Mouse (Mus musculus) lung, embryonic 16.5 days (tissue): ENCODE data around the gene Zfp850. TPM values are rescaled to one million over a fixed set of nuclear protein-coding genes. Genes with fewer than 3 reads are reported as not detected.
A peak's percentile ranks its signal among the peaks of the same experiment; 100 is the strongest.

ENCODE experiments used
- ATAC-seq: fragments of 200-750 bp; cut with Nextera tagmentation; 2 replicates; pipeline ENCODE4 v1.8.0; 2017; ENCODE audit warnings: low read depth, mild to moderate bottlenecking, moderate library complexity
- H3K27ac ChIP-seq: fragments of 300-500 bp; sonication (generic); 2 replicates; pipeline ENCODE4 v1.5.1; 2014; ENCODE audit warnings: mild to moderate bottlenecking, control low read depth, low read length
- H3K27me3 ChIP-seq: fragments of 300-500 bp; sonication (generic); 2 replicates; pipeline ENCODE4 v1.6.1; 2014; ENCODE audit warnings: low read depth, low read length, mixed read lengths; ENCODE audit not compliant: control insufficient read depth, insufficient read depth
- H3K36me3 ChIP-seq: fragments of 300-500 bp; sonication (generic); 2 replicates; pipeline ENCODE4 v1.6.1; 2014; ENCODE audit warnings: low read length; ENCODE audit not compliant: control insufficient read depth, insufficient read depth
- H3K4me1 ChIP-seq: fragments of 300-500 bp; sonication (generic); replicated peaks from 2 replicates; pipeline ENCODE4 v1.6.1; 2014; ENCODE audit warnings: low read length, mixed read lengths; ENCODE audit not compliant: control insufficient read depth, insufficient read depth
- H3K4me2 ChIP-seq: fragments of 300-500 bp; sonication (generic); 2 replicates; pipeline ENCODE4 v1.6.1; 2014; ENCODE audit warnings: low read depth, low read length, control low read depth
- H3K4me3 ChIP-seq: fragments of 300-500 bp; sonication (generic); 2 replicates; pipeline ENCODE4 v1.5.1; 2014; ENCODE audit warnings: mild to moderate bottlenecking, low read length, control low read depth
- H3K9ac ChIP-seq: fragments of 300-500 bp; sonication (generic); 2 replicates; pipeline ENCODE4 v1.6.1; 2014; ENCODE audit warnings: low read length, control low read depth
- H3K9me3 ChIP-seq: fragments of 300-500 bp; sonication (generic); 2 replicates; pipeline ENCODE4 v1.6.1; 2016; ENCODE audit warnings: low read length; ENCODE audit not compliant: control insufficient read depth
- WGBS: fragments of 180-500 bp; shearing (Covaris S2); extraction: QIAGEN DNeasy Blood & Tissue Kit; methylation state at CpG from one replicate; pipeline ENCODE4 v1.1.7; 2014; 5-methylcytosine and 5-hydroxymethylcytosine counted together
- polyA plus RNA-seq: library from polyadenylated mRNA; unstranded; fragments of >200 nt; fragmentation: Nextera tagmentation; extraction: Ambion mirVana; gene quantifications from 2 replicates; pipeline ENCODE4 v1.2.1, GENCODE M21; 2015

The Zfp850 gene
- 4.9 and 5.1 TPM in 2 replicates for polyA plus RNA-seq

DNA sequence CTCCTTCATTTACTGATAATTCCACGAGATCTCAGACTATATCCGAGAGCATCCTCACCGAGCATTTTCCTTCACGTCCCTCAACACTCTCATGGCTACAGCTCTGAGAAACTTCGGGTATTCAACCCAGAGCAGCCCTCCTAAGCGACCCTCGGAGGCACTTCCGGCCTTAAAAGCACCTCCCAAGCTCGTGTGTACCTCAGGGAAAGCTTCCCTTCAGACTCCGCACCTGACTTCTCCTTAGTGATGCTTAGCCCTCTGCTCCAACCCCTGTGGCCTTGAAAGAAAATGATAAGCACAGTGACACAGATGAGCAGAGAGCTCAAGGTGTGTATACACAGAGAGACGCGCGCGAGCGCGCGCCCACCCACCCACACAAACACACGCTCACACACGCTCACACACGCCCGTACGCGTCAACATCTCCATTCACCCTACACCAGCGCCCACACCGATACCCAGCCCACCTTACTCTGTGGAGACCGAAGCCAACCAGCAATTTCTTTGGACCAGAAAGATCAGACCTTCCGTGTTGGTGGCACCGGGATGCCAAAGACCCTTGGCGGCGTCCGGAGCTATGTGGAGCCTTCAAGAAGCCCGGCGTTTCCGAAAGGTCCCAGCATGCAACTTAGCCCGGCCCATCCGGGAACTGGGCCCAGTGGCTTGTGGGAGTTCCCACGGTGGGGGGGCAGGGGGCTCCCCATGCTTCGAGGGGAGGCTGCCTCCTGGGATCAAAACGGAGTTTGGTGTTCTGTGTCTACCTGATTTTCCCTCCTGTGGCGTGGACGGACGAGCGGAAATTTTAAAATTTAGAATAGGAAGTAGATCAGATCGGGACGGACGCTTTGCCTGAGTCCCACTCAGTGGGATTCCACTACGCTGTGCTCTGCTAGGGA, at the start of gene Zfp850:
TSS of gene Zfp850 (minus strand) at position 567 of the 896 bp plus-strand sequence.
- H3K9ac ChIP-seq, result peak within 1 kb of the TSS; percentile 90
- WGBS, result under 1% methylated on average over 47 of the region's 47 CpGs
- H3K27me3 ChIP-seq, result no peaks in the 10 kb centered on the region
- H3K4me3 ChIP-seq, result peak within 1 kb of the TSS; percentile 75
- peak; percentile 97 for ATAC-seq
- H3K36me3 ChIP-seq, result no peaks in the 10 kb centered on the region
- peak within 1 kb of the TSS; percentile 69 for H3K27ac ChIP-seq
- peaks cover 4% of the 10 kb centered on the region for H3K4me1 ChIP-seq
- peaks cover 4% of the 10 kb centered on the region for H3K9me3 ChIP-seq
- peak within 1 kb of the TSS; percentile 69 for H3K4me2 ChIP-seq

DNA sequence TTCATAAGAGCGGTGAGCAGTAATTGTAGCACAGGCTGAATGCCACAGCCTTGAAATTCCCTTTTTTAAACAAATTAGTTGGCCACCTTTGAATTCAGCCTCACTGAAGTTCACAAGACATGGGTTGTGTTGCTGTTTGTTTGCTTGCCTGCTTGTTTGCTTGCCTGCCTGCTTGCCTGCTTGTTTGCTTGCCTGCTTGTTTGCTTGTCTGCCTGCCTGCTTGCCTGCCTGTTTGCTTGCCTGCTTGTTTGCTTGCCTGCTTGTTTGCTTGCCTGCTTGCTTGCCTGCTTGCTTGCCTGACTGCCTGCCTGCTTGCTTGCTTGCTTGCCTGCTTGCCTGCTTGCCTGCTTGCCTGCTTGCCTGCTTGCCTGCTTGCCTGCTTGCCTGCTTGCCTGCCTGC, 46.1 kb upstream of the Zfp850 start:
- Histone ChIP-seq H3K4me3 (no peak overlapping the region), H3K36me3 (no peaks in the 10 kb centered on the region), H3K9me3 (no peaks in the 10 kb centered on the region; the same call in 1 of the 2 replicates), H3K27ac (no peak overlapping the region), H3K4me1 (no peaks in the 10 kb centered on the region), H3K4me2 (no peak overlapping the region), H3K9ac (no peak overlapping the region), H3K27me3 (no peaks in the 10 kb centered on the region)
- 85% methylated on average over 1 of the region's 1 CpGs for WGBS
- ATAC-seq, result no peak

DNA sequence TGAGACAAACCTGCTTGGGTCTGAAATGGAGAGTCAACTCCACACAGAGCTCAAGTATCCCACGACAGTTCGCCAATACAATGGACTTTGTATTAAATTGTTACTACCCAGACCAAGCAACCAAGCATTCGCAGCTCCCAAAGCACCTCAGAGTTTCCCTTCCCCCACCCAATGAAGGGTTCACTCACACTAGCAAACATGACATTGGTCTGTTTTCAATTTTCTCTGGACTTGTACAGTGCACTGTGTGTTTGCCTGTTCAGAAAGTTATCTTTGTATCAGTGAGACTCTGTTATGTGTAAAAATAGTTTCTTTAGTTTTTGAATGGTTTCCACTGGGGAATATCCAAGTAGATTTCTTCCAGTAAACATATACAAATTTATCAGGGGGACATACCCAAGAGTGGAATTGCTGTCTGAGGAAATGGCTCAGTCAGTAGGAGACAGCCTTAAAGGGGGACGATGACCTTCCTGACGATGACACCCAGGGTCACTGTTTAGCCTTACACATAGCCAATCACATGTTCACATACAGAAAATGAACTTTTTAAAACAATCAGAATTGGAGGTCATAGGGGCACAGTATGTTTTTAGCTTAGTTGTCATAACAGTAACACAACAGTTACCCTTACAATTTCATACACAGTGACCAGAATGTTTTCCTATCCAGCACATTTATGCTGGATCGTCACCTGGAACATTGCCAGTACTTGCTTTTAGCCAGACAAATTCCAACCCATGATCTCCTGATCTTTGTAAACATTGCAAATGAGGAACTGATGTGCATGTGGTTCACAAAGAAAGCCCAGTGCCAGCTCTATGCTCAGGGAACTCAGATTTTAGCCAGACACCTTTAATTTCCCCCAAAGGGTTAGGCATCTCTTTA, 39.4 kb upstream of the Zfp850 start:
- Histone ChIP-seq H3K9ac (no peak overlapping the region), H3K4me1 (peaks cover 5% of the 10 kb centered on the region), H3K9me3 (no peaks in the 10 kb centered on the region), H3K27ac (peak overlapping the region; percentile 74), H3K27me3 (no peaks in the 10 kb centered on the region), H3K36me3 (peaks cover 4% of the 10 kb centered on the region), H3K4me2 (no peak overlapping the region), H3K4me3 (no peak overlapping the region)
- peak; percentile 52 for ATAC-seq
- WGBS, result 51% methylated on average over 6 of the region's 6 CpGs

DNA sequence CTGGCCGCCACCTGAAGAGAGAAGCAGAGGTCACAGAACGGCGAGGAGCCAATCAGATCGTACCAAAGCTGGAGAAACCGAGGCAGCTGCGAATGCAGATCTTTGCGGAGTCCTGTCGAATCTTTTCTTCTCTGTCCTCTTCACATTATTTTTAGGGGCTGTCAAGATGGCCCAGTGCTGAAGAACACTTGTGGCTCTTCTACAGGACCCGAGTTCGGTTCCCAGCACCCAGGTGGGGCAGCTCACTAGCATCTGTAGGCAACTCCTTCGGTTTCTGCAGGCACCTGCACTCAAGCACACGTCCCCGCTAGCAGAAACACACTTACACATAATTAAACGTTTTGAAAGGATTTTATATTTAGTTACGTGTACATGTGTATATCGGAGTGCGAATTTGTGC, 36.7 kb upstream of the Zfp850 start:
- WGBS, result 52% methylated on average over 17 of the region's 17 CpGs
- Histone ChIP-seq H3K36me3 (peaks cover 28% of the 10 kb centered on the region), H3K9ac (peak overlapping the region; percentile 63), H3K27me3 (no peaks in the 10 kb centered on the region), H3K4me3 (peak overlapping the region; percentile 14), H3K4me2 (peak overlapping the region; percentile 39), H3K27ac (no peak overlapping the region), H3K9me3 (no peaks in the 10 kb centered on the region), H3K4me1 (peaks cover 5% of the 10 kb centered on the region)
- ATAC-seq, result no peak

DNA sequence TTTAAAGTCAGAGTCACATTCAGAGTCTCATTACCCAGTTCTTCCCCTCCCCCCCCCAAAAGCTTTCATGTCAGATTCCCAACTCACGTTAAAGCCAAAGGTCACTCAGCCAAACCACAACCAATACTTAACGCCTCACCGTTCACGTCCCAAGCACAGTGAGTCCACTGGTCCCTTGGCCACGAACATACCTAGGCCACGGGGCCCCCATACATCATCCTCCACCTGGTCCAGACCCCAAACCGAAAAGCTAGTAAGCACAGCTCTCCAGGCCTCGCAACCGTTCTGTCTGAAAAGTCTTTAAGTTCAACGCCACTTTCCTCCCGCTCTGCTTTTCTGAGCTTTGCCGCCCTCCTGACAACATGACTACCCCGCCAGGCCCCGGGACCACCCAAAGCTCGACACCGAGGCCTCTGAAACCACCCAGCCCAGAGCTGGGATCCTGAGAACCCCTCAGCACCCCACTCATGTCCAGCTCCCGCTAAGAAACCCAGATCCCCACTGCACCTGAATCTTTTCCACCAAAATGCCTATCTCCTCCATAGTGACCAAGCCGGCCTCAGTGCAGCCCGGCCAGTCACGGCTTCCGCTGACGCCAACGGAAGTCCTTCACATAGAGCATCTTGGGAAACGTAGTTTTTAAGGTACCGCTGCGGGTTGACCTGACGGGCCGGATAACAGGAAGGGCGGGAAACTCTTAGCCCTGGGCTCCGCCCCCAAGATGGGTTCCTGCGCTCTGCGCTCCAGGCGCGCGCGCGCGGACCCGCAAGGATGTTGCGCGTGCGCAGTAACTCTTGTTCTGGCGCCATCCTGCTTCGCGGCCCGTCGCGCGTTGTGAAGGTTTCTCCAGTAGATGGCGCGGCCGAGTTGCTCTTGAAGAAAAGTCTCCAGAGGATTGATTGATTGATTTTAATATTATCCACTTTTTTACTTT, 35.8 kb upstream of the Zfp850 start, which contains the start of gene Psmc4:
TSS of gene Psmc4 (minus strand) at position 626 of the 934 bp plus-strand sequence.
- Histone ChIP-seq H3K4me3 (peak within 1 kb of the TSS; percentile 84), H3K4me2 (peak within 1 kb of the TSS; percentile 77), H3K4me1 (peaks cover 5% of the 10 kb centered on the region), H3K27ac (no peak within 1 kb of the TSS), H3K36me3 (peaks cover 32% of the 10 kb centered on the region), H3K27me3 (no peaks in the 10 kb centered on the region), H3K9me3 (no peaks in the 10 kb centered on the region), H3K9ac (peak within 1 kb of the TSS; percentile 84)
- WGBS, result under 1% methylated on average over 52 of the region's 52 CpGs
- peak; percentile 97 for ATAC-seq

DNA sequence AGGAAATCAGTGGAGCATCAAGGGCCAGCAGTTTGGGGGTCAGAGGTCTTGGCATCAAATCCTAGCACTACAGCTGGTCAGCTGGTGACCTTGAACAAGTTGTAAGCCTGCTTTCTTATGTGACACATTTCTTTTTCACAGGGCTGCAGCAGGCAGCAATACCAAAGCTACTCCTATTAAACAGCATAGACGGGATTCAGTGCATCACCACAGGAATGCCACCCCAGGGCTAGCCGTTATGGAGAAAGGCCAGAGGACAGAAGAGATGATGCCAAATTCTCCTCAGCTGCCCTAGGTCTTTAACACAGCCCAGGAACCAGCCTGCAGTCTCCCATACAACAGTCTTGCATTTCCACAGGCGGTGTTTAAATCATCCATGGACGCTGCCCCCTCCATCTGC, 30.6 kb upstream of the Zfp850 start:
- H3K27ac ChIP-seq, result no peak overlapping the region
- no peak overlapping the region for H3K4me2 ChIP-seq
- no peak overlapping the region for H3K4me3 ChIP-seq
- H3K9me3 ChIP-seq, result no peaks in the 10 kb centered on the region
- peaks cover 57% of the 10 kb centered on the region for H3K36me3 ChIP-seq
- WGBS, result 80% methylated on average over 4 of the region's 4 CpGs
- no peaks in the 10 kb centered on the region for H3K27me3 ChIP-seq
- peaks cover 5% of the 10 kb centered on the region for H3K4me1 ChIP-seq
- H3K9ac ChIP-seq, result no peak overlapping the region
- no peak for ATAC-seq

DNA sequence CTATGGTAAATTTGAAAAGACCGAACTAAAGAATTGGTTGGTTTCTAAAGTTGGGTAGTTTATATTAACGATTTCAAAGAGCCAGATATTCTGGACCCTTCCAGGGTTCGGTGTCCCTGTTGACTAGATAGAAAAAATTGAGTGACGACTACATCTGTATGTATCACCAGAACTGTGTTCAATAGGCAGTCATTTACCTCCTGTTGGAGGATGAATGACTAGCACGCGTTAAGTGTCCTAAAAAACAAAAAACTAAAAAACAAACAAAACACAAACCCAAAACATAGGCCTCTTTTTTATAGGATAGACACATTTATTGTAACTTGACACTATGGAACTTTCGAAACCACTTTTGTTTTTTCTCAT, 513 bp upstream of the Zfp850 start:
- H3K36me3 ChIP-seq, result no peaks in the 10 kb centered on the region
- peak overlapping the region; percentile 90 for H3K9ac ChIP-seq
- H3K9me3 ChIP-seq, result peaks cover 5% of the 10 kb centered on the region
- peak; percentile 31; the same call in 1 of the 2 replicates for ATAC-seq
- H3K27me3 ChIP-seq, result no peaks in the 10 kb centered on the region
- WGBS, result 19% methylated on average over 7 of the region's 7 CpGs
- H3K27ac ChIP-seq, result no peak overlapping the region
- H3K4me3 ChIP-seq, result peak overlapping the region; percentile 75
- peaks cover 4% of the 10 kb centered on the region for H3K4me1 ChIP-seq
- H3K4me2 ChIP-seq, result peak overlapping the region; percentile 69

DNA sequence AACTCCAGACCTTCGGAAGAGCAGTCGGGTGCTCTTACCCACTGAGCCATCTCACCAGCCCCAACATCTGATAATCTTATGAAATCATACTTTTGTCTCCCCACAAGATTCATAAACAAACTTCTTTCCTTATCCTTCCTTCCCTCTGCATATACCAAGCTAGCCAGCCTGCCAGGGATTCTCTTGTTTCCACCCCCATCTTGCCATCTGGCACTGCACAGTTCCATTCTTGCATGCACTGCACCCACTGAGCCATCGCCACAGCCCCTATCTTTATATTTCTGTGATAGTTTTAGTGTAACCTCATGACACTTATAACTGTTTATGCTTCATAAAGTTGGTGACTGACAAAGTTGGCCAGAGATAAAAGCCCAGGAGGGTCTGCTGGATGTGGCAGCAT, 3.6 kb downstream of the Zfp850 start:
- Histone ChIP-seq H3K4me1 (peaks cover 4% of the 10 kb centered on the region), H3K4me3 (no peak overlapping the region), H3K27me3 (no peaks in the 10 kb centered on the region), H3K9ac (no peak overlapping the region), H3K4me2 (no peak overlapping the region), H3K27ac (no peak overlapping the region), H3K36me3 (peaks cover 8% of the 10 kb centered on the region), H3K9me3 (no peaks in the 10 kb centered on the region)
- 91% methylated on average over 3 of the region's 3 CpGs for WGBS
- ATAC-seq, result no peak
